Mouse (Mus musculus): ENCODE results near the gene Ccl8. TPM values are rescaled to one million over a fixed set of nuclear protein-coding genes. Genes with fewer than 3 reads are reported as not detected.

The Ccl8 gene
- not detected in 2 replicates for polyA plus RNA-seq (2011; ENCODE audit: insufficient read depth, insufficient read length, low replicate concordance, missing spikeins)

DNA sequence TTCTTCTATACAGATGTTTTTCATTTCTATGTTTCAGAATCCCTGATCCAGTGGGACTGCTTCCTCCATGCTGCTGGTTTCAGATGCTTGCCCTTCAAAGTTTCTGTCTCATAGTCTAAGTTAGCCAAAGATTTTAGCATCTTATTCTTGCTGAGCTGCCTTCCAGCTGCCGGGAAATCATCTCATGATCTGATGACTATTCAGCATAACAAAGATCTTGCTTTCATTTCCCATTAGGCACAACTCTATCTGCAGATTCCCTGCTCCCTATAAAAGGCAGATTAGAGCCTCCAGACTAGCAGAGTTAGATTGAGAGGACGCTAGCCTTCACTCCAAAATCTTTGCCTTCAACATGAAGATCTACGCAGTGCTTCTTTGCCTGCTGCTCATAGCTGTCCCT, at the start of gene Ccl8:
TSS of gene Ccl8 (plus strand) at position 301 of the 400 bp plus-strand sequence.
- TF ChIP-seq CTCF (IDR thresholded peaks at IDR 0.05; ENCODE audit: control insufficient read depth, insufficient read depth, low read length) (no peak), POLR2A (IDR thresholded peaks at IDR 0.05; ENCODE audit: borderline replicate concordance, control insufficient read depth, low read depth, low read length) (no peak)
- no peak within 1 kb of the TSS for H3K27ac ChIP-seq (ENCODE audit: control insufficient read depth, insufficient read depth, low read depth, low read length, poor library complexity)
- WGBS: 75% methylated on average over 3 of the region's 3 CpGs

GRCm38 (mm10) chr11:82066953-82067571, 47.9 kb upstream of the Ccl8 start:
- TF ChIP-seq CTCF (IDR thresholded peaks at IDR 0.05; ENCODE audit: control insufficient read depth, insufficient read depth, low read length) (no peak), POLR2A (IDR thresholded peaks at IDR 0.05; ENCODE audit: borderline replicate concordance, control insufficient read depth, low read depth, low read length) (no peak)
- Histone ChIP-seq H3K4me3 (replicated peaks; ENCODE audit: control insufficient read depth, low read depth, low read length) (no peak overlapping the region), H3K27ac (ENCODE audit: control insufficient read depth, insufficient read depth, low read depth, low read length, poor library complexity) (no peak overlapping the region), H3K4me1 (ENCODE audit: control insufficient read depth, insufficient read depth, low read length) (no peaks in the 10 kb centered on the region)
- WGBS: 80% methylated on average over 7 of the region's 7 CpGs

More for the DNA sequence above, at the start of gene Ccl8:
- Histone ChIP-seq H3K4me1 (ENCODE audit: control insufficient read depth, insufficient read depth, low read length) (no peaks in the 10 kb centered on the region), H3K4me3 (replicated peaks; ENCODE audit: control insufficient read depth, low read depth, low read length) (no peak within 1 kb of the TSS)

GRCm38 (mm10) chr11:82071076-82071475, 43.9 kb upstream of the Ccl8 start:
- WGBS: 76% methylated on average over 3 of the region's 3 CpGs

GRCm38 (mm10) chr11:82072374-82072773, 42.6 kb upstream of the Ccl8 start:
- H3K4me3 ChIP-seq (replicated peaks; ENCODE audit: control insufficient read depth, low read depth, low read length): no peak overlapping the region
- WGBS: 49% methylated on average over 1 of the region's 1 CpGs
- H3K4me1 ChIP-seq (ENCODE audit: control insufficient read depth, insufficient read depth, low read length): no peaks in the 10 kb centered on the region
- TF ChIP-seq CTCF (IDR thresholded peaks at IDR 0.05; ENCODE audit: control insufficient read depth, insufficient read depth, low read length) (no peak), POLR2A (IDR thresholded peaks at IDR 0.05; ENCODE audit: borderline replicate concordance, control insufficient read depth, low read depth, low read length) (no peak)
- H3K27ac ChIP-seq (ENCODE audit: control insufficient read depth, insufficient read depth, low read depth, low read length, poor library complexity): no peak overlapping the region

More at GRCm38 (mm10) chr11:82071076-82071475, 43.9 kb upstream of the Ccl8 start:
- no peak for TF ChIP-seq CTCF (IDR thresholded peaks at IDR 0.05; ENCODE audit: control insufficient read depth, insufficient read depth, low read length)
- no peak for TF ChIP-seq POLR2A (IDR thresholded peaks at IDR 0.05; ENCODE audit: borderline replicate concordance, control insufficient read depth, low read depth, low read length)
- no peak overlapping the region for H3K4me3 ChIP-seq (replicated peaks; ENCODE audit: control insufficient read depth, low read depth, low read length)
- no peaks in the 10 kb centered on the region for H3K4me1 ChIP-seq (ENCODE audit: control insufficient read depth, insufficient read depth, low read length)
- no peak overlapping the region for H3K27ac ChIP-seq (ENCODE audit: control insufficient read depth, insufficient read depth, low read depth, low read length, poor library complexity)

DNA sequence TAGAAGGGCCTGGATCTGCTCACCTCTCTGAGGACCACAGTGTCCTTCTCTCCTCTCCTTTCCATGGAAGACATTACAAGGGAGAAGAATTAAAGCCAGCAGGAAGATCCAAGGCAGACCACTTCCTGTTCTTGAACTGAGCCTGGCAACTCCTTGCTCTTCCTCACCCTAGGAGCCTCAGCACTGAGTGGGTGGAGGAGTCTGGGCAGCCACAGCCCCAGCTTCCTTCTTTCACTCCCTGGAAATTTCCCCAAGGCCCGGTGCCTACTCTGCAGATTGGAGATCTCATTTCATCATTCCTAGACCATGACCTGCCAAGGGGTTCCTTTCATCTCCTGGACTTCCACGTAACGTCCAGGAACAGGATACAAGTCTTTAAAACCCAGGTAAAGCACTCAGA, 42.0 kb upstream of the Ccl8 start:
- no peaks in the 10 kb centered on the region for H3K4me1 ChIP-seq (ENCODE audit: control insufficient read depth, insufficient read depth, low read length)
- TF ChIP-seq POLR2A (IDR thresholded peaks at IDR 0.05; ENCODE audit: borderline replicate concordance, control insufficient read depth, low read depth, low read length) (no peak), CTCF (IDR thresholded peaks at IDR 0.05; ENCODE audit: control insufficient read depth, insufficient read depth, low read length) (no peak)
- H3K27ac ChIP-seq (ENCODE audit: control insufficient read depth, insufficient read depth, low read depth, low read length, poor library complexity): no peak overlapping the region
- 53% methylated on average over 3 of the region's 3 CpGs for WGBS
- no peak overlapping the region for H3K4me3 ChIP-seq (replicated peaks; ENCODE audit: control insufficient read depth, low read depth, low read length)

DNA sequence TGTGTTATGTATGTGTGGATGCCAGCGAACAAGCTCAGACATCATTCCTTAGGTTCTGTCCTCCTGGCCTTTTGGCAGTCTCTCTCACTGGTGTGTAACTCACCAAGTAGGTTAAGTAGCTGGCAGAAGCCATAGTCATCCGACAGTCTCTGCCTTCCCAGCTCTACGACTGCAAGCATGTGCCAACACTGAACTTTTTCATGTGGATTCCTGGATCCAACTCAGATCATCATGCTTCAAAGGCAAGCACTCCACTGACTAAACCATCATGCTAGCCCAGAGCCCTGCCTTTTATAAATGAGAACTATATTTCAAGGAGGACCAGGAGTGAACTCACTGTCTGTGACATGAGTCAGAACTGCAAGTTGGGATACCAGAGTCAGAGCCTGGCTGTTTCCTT, 41.3 kb upstream of the Ccl8 start:
- 72% methylated on average over 3 of the region's 3 CpGs for WGBS
- no peak for TF ChIP-seq POLR2A (IDR thresholded peaks at IDR 0.05; ENCODE audit: borderline replicate concordance, control insufficient read depth, low read depth, low read length)
- TF ChIP-seq CTCF (IDR thresholded peaks at IDR 0.05; ENCODE audit: control insufficient read depth, insufficient read depth, low read length): no peak
- Histone ChIP-seq H3K4me1 (ENCODE audit: control insufficient read depth, insufficient read depth, low read length) (no peaks in the 10 kb centered on the region), H3K4me3 (replicated peaks; ENCODE audit: control insufficient read depth, low read depth, low read length) (no peak overlapping the region), H3K27ac (ENCODE audit: control insufficient read depth, insufficient read depth, low read depth, low read length, poor library complexity) (no peak overlapping the region)

- H3K4me3 ChIP-seq (replicated peaks; ENCODE audit: control insufficient read depth, low read depth, low read length): no peak overlapping the region
- 32% methylated on average over 3 of the region's 3 CpGs for WGBS
- no peak overlapping the region for H3K27ac ChIP-seq (ENCODE audit: control insufficient read depth, insufficient read depth, low read depth, low read length, poor library complexity)
- H3K4me1 ChIP-seq (ENCODE audit: control insufficient read depth, insufficient read depth, low read length): no peaks in the 10 kb centered on the region
- TF ChIP-seq CTCF (IDR thresholded peaks at IDR 0.05; ENCODE audit: control insufficient read depth, insufficient read depth, low read length): no peak
- TF ChIP-seq POLR2A (IDR thresholded peaks at IDR 0.05; ENCODE audit: borderline replicate concordance, control insufficient read depth, low read depth, low read length): no peak
Measured at GRCm38 (mm10) chr11:82077031-82077430, 38.0 kb upstream of the Ccl8 start.

DNA sequence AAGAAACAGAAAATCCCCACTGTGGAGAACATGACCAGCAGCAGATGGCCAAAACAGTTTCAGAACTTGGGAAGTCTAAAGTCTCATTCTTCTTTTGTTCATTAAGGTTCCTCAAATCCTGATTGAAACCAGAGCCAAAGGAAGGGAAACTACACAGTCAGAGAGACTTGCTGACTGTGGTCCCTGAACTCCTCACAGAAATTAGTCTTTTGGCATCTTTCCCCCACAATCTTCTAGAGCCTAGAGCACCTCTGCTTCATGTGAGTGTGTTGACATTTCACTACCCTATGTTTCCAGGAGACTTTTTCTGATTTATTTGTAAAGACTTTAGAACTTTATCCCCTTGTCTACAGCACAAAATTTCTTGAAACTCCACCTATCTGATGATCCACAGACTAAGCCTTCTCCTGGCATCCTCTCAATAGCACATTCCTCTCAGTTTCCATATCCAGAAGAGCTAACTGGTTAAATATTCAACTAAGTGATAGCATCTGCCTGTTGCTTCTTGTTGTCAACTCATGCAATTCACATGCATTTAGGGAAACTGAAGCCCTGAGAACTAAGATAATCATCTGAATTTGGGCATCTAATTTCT, 36.8 kb upstream of the Ccl8 start:
- TF ChIP-seq POLR2A (IDR thresholded peaks at IDR 0.05; ENCODE audit: borderline replicate concordance, control insufficient read depth, low read depth, low read length) (no peak), CTCF (IDR thresholded peaks at IDR 0.05; ENCODE audit: control insufficient read depth, insufficient read depth, low read length) (no peak)
- no peak overlapping the region for H3K4me3 ChIP-seq (replicated peaks; ENCODE audit: control insufficient read depth, low read depth, low read length)
- no peak overlapping the region for H3K27ac ChIP-seq (ENCODE audit: control insufficient read depth, insufficient read depth, low read depth, low read length, poor library complexity)
- no peaks in the 10 kb centered on the region for H3K4me1 ChIP-seq (ENCODE audit: control insufficient read depth, insufficient read depth, low read length)
